Mouse (Mus musculus): ENCODE measurements at regions not wholly inside any gene's neighbourhood (a gene's known extent, or its start where the extent isn't known, plus 50 kb on each side); places are given as distances from the start of the nearest gene placed in this dataset.

GRCm38 (mm10) chr7:79517581-79518337, 51.6 kb upstream of the Polg start:
- DNase-seq (ENCODE audit: low read depth, low spot score) = no peak

- no peak for DNase-seq (ENCODE audit: low read depth, low spot score)
These were observed 50.1 kb upstream of the Polg start for GRCm38 (mm10) chr7:79516287-79516686.

Data from ES-CJ7 (cell line).